Mouse (Mus musculus) limb, embryonic 12.5 days (tissue): ENCODE results near the gene Pdzd2. TPM values are rescaled to one million over a fixed set of nuclear protein-coding genes. Genes with fewer than 3 reads are reported as not detected.

Experiments used
- ATAC-seq: fragments of 200-750 bp; cut with Nextera tagmentation; 2 replicates; pipeline ENCODE4 v1.8.0; 2017; ENCODE audit warnings: low read depth, moderate TSS enrichment; ENCODE audit not compliant: insufficient number of reproducible peaks, insufficient read depth, low FRiP score, low TSS enrichment
- H3K27ac ChIP-seq: fragments of 300-500 bp; sonication (generic); 2 replicates; pipeline ENCODE4 v1.5.1; 2016; ENCODE audit warnings: mild to moderate bottlenecking, moderate library complexity
- H3K27me3 ChIP-seq: fragments of 300-500 bp; sonication (generic); 2 replicates; pipeline ENCODE4 v1.6.1; 2016; ENCODE audit warnings: mild to moderate bottlenecking, moderate library complexity
- H3K36me3 ChIP-seq: fragments of 300-500 bp; sonication (generic); 2 replicates; pipeline ENCODE4 v1.6.1; 2016; ENCODE audit warnings: mild to moderate bottlenecking, moderate library complexity
- H3K4me1 ChIP-seq: fragments of 300-500 bp; sonication (generic); replicated peaks from 2 replicates; pipeline ENCODE4 v1.6.1; 2016
- H3K4me2 ChIP-seq: fragments of 300-500 bp; sonication (generic); 2 replicates; pipeline ENCODE4 v1.6.1; 2016; ENCODE audit warnings: mild to moderate bottlenecking, moderate library complexity
- H3K4me3 ChIP-seq: fragments of 300-500 bp; sonication (generic); replicated peaks from 2 replicates; pipeline ENCODE4 v1.5.1; 2016; ENCODE audit warnings: mild to moderate bottlenecking
- H3K9ac ChIP-seq: fragments of 300-500 bp; sonication (generic); replicated peaks from 2 replicates; pipeline ENCODE4 v1.6.1; 2016; ENCODE audit warnings: mild to moderate bottlenecking, moderate library complexity
- H3K9me3 ChIP-seq: fragments of 300-500 bp; sonication (generic); 2 replicates; pipeline ENCODE4 v1.6.1; 2016; ENCODE audit warnings: mild to moderate bottlenecking, moderate library complexity
- WGBS: fragments of 180-500 bp; shearing (Covaris S2); methylation state at CpG from one replicate; pipeline ENCODE4 v1.1.7; 2016; 5-methylcytosine and 5-hydroxymethylcytosine counted together
- polyA plus RNA-seq: library from polyadenylated mRNA; unstranded; fragments of >200 nt; fragmentation: Nextera tagmentation; extraction: Ambion mirVana; gene quantifications from 2 replicates; pipeline ENCODE4 v1.2.1, GENCODE M21; 2016

Gene Pdzd2
- polyA plus RNA-seq, 1 experiment from 2014 or later, result 32.5 TPM

DNA sequence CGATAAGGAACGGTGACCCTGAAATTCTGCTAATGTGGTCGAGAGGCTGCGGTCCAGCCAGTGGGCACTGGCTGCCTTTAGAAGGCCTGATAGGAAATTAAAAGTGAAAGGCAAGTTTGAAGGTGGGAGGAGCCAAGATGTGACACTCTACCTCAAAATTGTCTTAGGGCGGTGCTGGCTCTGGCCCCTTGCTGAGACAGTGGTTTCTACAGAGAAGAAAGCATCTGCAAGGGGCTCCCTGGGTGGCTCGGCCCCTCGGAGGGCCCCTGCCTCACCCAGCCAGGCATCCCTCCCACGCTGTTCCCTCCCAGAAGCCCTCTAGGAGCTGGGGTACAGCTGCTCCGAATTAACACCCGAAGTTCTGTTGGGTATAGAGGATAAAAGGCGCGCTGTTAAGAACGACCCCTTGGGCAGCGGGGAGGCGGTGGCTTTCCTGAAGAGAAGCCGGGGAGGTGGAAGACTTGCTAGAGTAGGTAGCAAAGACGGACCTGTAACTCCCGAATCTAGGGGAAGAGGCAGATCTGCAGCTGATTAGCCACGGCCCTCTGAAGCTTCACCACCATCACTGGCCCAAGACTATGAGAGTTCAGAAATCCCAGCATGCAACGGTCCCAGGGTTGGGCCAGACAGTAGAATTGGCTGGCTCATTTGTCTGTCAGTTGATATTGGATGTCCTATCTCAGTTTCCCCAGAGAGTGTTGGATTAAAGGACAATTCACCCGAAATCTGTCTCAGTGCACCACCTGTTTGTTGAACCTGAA, 71.8 kb downstream of the Pdzd2 start:
- Histone ChIP-seq H3K9ac (no peak overlapping the region), H3K36me3 (no peaks in the 10 kb centered on the region), H3K9me3 (0 out of 2 replicates have a peak, but pooled peaks cover 6% of the 10 kb centered on the region), H3K4me3 (no peak overlapping the region), H3K27me3 (no peaks in the 10 kb centered on the region), H3K4me2 (peak overlapping the region; percentile 44), H3K4me1 (peaks cover 22% of the 10 kb centered on the region), H3K27ac (peak overlapping the region; percentile 32; the same call in 1 of the 2 replicates)
- peak; percentile 64; the same call in 1 of the 2 replicates for ATAC-seq
- WGBS, result 16% methylated on average over 21 of the region's 21 CpGs

DNA sequence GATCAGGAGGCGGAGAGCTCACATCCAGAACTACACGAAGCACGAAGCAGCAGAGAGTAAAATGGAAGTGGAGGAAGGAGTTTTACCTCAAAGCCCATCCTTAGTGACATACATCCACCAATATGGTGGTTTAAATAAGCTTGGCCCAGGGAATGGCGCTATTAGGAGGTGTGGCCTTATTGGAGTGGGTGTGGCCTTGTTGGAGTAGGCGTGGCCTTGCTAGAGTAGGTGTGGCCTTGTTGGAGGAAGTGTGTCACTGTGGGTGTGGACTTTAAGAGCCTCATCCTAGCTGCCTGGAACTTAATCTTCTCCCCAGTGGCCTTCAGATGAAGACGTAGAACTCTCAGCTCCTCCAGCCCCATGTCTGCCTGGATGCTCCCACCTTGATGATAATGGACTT, 73.8 kb downstream of the Pdzd2 start:
- no peaks in the 10 kb centered on the region for H3K36me3 ChIP-seq
- no peak overlapping the region for H3K4me3 ChIP-seq
- peaks cover 25% of the 10 kb centered on the region for H3K4me1 ChIP-seq
- H3K9me3 ChIP-seq, result 0 out of 2 replicates have a peak, but pooled peaks cover 6% of the 10 kb centered on the region
- no peak overlapping the region for H3K9ac ChIP-seq
- ATAC-seq, result no peak
- H3K27ac ChIP-seq, result no peak overlapping the region
- 93% methylated on average over 6 of the region's 6 CpGs for WGBS
- H3K4me2 ChIP-seq, result no peak overlapping the region
- no peaks in the 10 kb centered on the region for H3K27me3 ChIP-seq

GRCm38 (mm10) chr15:12663351-12663750, 76.4 kb downstream of the Pdzd2 start:
- WGBS, result 90% methylated on average over 9 of the region's 9 CpGs
- Histone ChIP-seq H3K4me3 (no peak overlapping the region), H3K4me2 (no peak overlapping the region), H3K27ac (no peak overlapping the region), H3K9ac (no peak overlapping the region), H3K4me1 (peaks cover 14% of the 10 kb centered on the region), H3K9me3 (0 out of 2 replicates have a peak, but pooled peaks cover 6% of the 10 kb centered on the region), H3K27me3 (no peaks in the 10 kb centered on the region), H3K36me3 (no peaks in the 10 kb centered on the region)
- no peak for ATAC-seq

DNA sequence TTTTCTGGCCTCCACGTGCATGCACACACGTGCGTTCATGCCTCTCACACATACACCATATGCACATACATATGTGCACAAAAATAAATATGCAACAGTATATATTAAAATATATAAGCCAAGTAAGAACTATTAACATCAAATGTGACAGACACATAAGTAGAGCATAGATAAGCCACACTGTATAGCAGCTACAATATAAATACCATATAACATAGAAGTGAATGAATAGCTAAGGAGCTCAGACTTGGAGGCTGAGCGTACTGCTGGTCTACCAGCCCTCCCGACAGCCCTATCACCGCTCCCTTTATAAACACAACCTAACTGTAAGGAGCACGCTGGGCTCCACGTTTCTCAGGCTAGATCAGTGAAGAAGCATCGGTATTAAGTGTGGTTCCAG, 79.4 kb downstream of the Pdzd2 start:
- Histone ChIP-seq H3K9me3 (no peaks in the 10 kb centered on the region), H3K9ac (no peak overlapping the region), H3K4me1 (peaks cover 14% of the 10 kb centered on the region), H3K36me3 (no peaks in the 10 kb centered on the region), H3K27me3 (no peaks in the 10 kb centered on the region), H3K27ac (no peak overlapping the region), H3K4me3 (no peak overlapping the region), H3K4me2 (no peak overlapping the region)
- WGBS, result 86% methylated on average over 9 of the region's 9 CpGs
- ATAC-seq, result no peak

GRCm38 (mm10) chr15:12655959-12656662, 83.6 kb downstream of the Pdzd2 start:
- H3K4me1 ChIP-seq, result peaks cover 20% of the 10 kb centered on the region
- ATAC-seq, result no peak
- peaks cover 7% of the 10 kb centered on the region; the same call in 1 of the 2 replicates for H3K9me3 ChIP-seq
- no peaks in the 10 kb centered on the region for H3K36me3 ChIP-seq
- no peak overlapping the region for H3K27ac ChIP-seq
- 63% methylated on average over 6 of the region's 6 CpGs for WGBS
- no peaks in the 10 kb centered on the region for H3K27me3 ChIP-seq
- no peak overlapping the region for H3K9ac ChIP-seq
- no peak overlapping the region for H3K4me2 ChIP-seq
- no peak overlapping the region for H3K4me3 ChIP-seq

- ATAC-seq, result no peak
- H3K4me3 ChIP-seq, result no peak overlapping the region
- 96% methylated on average over 7 of the region's 7 CpGs for WGBS
- no peak overlapping the region for H3K27ac ChIP-seq
- no peak overlapping the region for H3K4me2 ChIP-seq
- H3K4me1 ChIP-seq, result peaks cover 28% of the 10 kb centered on the region
- peaks cover 7% of the 10 kb centered on the region; the same call in 1 of the 2 replicates for H3K9me3 ChIP-seq
- H3K27me3 ChIP-seq, result no peaks in the 10 kb centered on the region
- H3K9ac ChIP-seq, result no peak overlapping the region
- H3K36me3 ChIP-seq, result no peaks in the 10 kb centered on the region
Measured at GRCm38 (mm10) chr15:12655316-12655715, 84.4 kb downstream of the Pdzd2 start.

DNA sequence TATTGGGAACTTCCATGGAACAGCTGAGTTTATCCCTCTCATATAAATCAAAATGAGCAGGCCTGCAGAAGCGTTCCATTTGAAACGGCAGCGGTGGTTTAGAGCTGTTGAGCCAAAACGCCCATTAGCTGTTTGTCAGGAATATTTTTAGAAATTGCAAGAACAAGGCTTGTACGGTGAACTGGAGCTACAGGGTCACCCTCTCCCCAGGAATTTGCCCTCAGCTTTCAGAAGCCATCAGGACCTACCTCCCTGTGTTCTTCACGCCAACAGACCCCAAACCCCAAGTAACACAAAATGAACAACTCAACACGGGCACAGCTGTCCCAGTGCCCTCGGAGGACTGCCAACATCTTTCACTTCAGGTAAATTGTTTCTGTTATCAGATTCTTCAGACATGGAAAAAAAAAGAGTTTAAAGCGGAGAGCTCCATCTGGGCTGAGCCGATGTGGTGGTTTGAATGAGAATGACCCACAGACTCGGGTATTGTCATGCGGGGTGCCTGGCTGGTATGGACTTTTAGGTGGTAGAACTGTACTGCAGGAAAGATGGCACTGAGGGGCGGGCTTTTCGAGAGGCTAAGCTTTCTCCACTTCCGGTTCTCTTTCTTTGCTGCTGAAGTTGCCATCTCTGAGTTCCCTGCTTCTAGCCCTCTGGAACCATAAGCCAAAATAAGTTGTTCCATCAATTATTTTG, 87.2 kb downstream of the Pdzd2 start:
- ATAC-seq, result no peak
- 63% methylated on average over 15 of the region's 15 CpGs for WGBS
- Histone ChIP-seq H3K9me3 (peaks cover 7% of the 10 kb centered on the region; the same call in 1 of the 2 replicates), H3K4me2 (no peak overlapping the region; the same call in 1 of the 2 replicates), H3K27ac (0 out of 2 replicates have a peak overlapping the region, but pooled peaks have one; percentile 50), H3K9ac (no peak overlapping the region), H3K4me3 (no peak overlapping the region), H3K27me3 (no peaks in the 10 kb centered on the region), H3K36me3 (no peaks in the 10 kb centered on the region), H3K4me1 (peaks cover 41% of the 10 kb centered on the region)

DNA sequence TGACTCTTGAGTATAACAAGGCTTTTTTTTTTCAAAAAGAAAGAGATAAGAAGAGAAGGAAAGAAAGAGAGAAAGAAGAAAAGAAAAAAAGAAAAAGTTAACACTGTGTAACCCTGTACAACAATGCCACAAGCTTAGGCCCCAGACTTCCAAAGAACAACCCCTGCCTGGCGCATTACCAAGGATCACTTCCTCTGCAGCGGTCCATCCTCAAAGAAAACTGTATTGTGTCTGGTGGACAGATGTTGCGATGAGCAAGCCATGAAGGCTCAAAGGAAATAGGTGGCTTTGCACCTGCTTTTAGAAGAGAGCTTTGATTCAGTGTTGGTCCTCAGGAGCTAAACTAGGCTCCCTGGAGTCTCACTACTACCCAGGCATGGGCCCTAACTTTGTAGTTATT, 89.5 kb downstream of the Pdzd2 start:
- Histone ChIP-seq H3K4me2 (no peak overlapping the region), H3K9ac (no peak overlapping the region), H3K36me3 (no peaks in the 10 kb centered on the region), H3K27ac (no peak overlapping the region), H3K9me3 (peaks cover 7% of the 10 kb centered on the region; the same call in 1 of the 2 replicates), H3K4me1 (peaks cover 30% of the 10 kb centered on the region), H3K4me3 (no peak overlapping the region), H3K27me3 (no peaks in the 10 kb centered on the region)
- WGBS, result 77% methylated on average over 3 of the region's 3 CpGs
- ATAC-seq, result no peak

- H3K4me1 ChIP-seq, result peaks cover 30% of the 10 kb centered on the region
- no peaks in the 10 kb centered on the region for H3K27me3 ChIP-seq
- H3K36me3 ChIP-seq, result no peaks in the 10 kb centered on the region
- H3K4me3 ChIP-seq, result no peak overlapping the region
- no peak overlapping the region for H3K9ac ChIP-seq
- H3K4me2 ChIP-seq, result no peak overlapping the region
- peaks cover 7% of the 10 kb centered on the region; the same call in 1 of the 2 replicates for H3K9me3 ChIP-seq
- 73% methylated on average over 3 of the region's 3 CpGs for WGBS
- no peak overlapping the region for H3K27ac ChIP-seq
- no peak for ATAC-seq
Measured at GRCm38 (mm10) chr15:12649674-12650073, 90.0 kb downstream of the Pdzd2 start.

DNA sequence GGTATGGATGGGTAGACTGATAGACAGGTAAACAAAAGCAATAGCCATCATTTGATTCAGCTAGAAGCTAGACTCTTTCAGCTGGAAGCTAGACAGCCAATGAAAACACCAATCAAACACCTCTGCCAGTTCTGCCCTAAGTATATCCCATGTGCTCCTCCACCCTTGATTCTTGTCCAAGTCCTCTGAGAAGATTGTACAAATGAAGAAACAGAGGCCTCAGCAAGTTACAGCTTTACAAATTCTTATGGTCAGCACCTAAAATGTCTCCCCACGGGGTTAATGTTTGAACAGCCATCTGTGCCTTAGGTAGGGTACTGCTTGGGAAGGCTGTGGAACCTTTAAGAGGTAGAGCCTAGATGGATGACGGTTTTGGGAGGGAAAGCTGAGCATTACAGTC, 90.6 kb downstream of the Pdzd2 start:
- WGBS, result 88% methylated on average over 2 of the region's 2 CpGs
- peaks cover 30% of the 10 kb centered on the region for H3K4me1 ChIP-seq
- no peak overlapping the region for H3K4me2 ChIP-seq
- no peaks in the 10 kb centered on the region for H3K27me3 ChIP-seq
- H3K9me3 ChIP-seq, result peaks cover 8% of the 10 kb centered on the region; the same call in 1 of the 2 replicates
- no peaks in the 10 kb centered on the region for H3K36me3 ChIP-seq
- H3K4me3 ChIP-seq, result no peak overlapping the region
- no peak overlapping the region for H3K9ac ChIP-seq
- no peak overlapping the region for H3K27ac ChIP-seq
- ATAC-seq, result no peak

- H3K9ac ChIP-seq, result no peak overlapping the region
- H3K27ac ChIP-seq, result no peak overlapping the region
- H3K9me3 ChIP-seq, result peaks cover 3% of the 10 kb centered on the region
- H3K27me3 ChIP-seq, result no peaks in the 10 kb centered on the region; the same call in 1 of the 2 replicates
- H3K36me3 ChIP-seq, result no peaks in the 10 kb centered on the region
- H3K4me3 ChIP-seq, result no peak overlapping the region
- ATAC-seq, result no peak
- 0 out of 2 replicates have a peak, but pooled peaks cover 3% of the 10 kb centered on the region for H3K4me1 ChIP-seq
- WGBS, result 78% methylated on average over 7 of the region's 7 CpGs
- no peak overlapping the region for H3K4me2 ChIP-seq
Measured at GRCm38 (mm10) chr15:12640755-12641154, 99.0 kb downstream of the Pdzd2 start.
